Comparison of ENCODE assay signal across 21 mouse cellular contexts in genomic region chr4:63423231-63423630, GRCm38 (mm10).
"Had no signal": no experiment of that assay in that cellular context is flagged by ENCODE, and none has a peak within 500 bp of the region (broad histone marks: within the 10 kb centered on the region; RNA-seq: fewer than 3 reads in every experiment).

No protein-coding gene starts in this region.

- H3K27ac ChIP-seq: heart, embryonic 13.5 days; heart, embryonic 15.5 days; hindbrain, embryonic 13.5 days; hindbrain, embryonic 15.5 days; hindbrain, postnatal 0 days; layer of hippocampus, adult 2 months; left cerebral cortex, adult 2 months; limb, embryonic 13.5 days; limb, embryonic 15.5 days; liver, embryonic 12.5 days; liver, embryonic 14.5 days had no signal

- H3K9ac ChIP-seq: heart, embryonic 13.5 days; heart, embryonic 15.5 days; hindbrain, embryonic 13.5 days; hindbrain, embryonic 15.5 days; limb, embryonic 13.5 days; limb, embryonic 15.5 days; liver, embryonic 12.5 days; liver, embryonic 14.5 days had no signal

- DNase-seq: gastrocnemius, postnatal 14 days; gastrocnemius, postnatal 36 days; heart, postnatal 36 days; kidney, adult 11 months; kidney, adult 8-10 months; kidney, postnatal 10 days; kidney, postnatal 25 days; kidney, postnatal 4 days; left cerebral cortex, postnatal 4 days; lung, adult 18-20 months had no signal

- H3K36me3 ChIP-seq: heart, embryonic 13.5 days; heart, embryonic 15.5 days; hindbrain, embryonic 13.5 days; hindbrain, embryonic 15.5 days; liver, embryonic 12.5 days had no signal

- H3K9me3 ChIP-seq: heart, embryonic 13.5 days; heart, embryonic 15.5 days; hindbrain, embryonic 13.5 days; hindbrain, embryonic 15.5 days; limb, embryonic 13.5 days; limb, embryonic 15.5 days; liver, embryonic 12.5 days had no signal

- H3K4me1 ChIP-seq: hindbrain, embryonic 15.5 days; liver, embryonic 12.5 days had no signal

- H3K4me3 ChIP-seq: heart, embryonic 13.5 days; heart, embryonic 15.5 days; hindbrain, embryonic 13.5 days; hindbrain, embryonic 15.5 days; layer of hippocampus, adult 2 months; left cerebral cortex, adult 2 months; limb, embryonic 13.5 days; limb, embryonic 15.5 days; liver, embryonic 12.5 days had no signal

- H3K27me3 ChIP-seq: heart, embryonic 15.5 days; hindbrain, embryonic 13.5 days; hindbrain, embryonic 15.5 days; limb, embryonic 13.5 days; limb, embryonic 15.5 days; liver, embryonic 12.5 days had no signal
